Mouse (Mus musculus) limb, embryonic 13.5 days (tissue): ENCODE measurements at regions not wholly inside any gene's neighbourhood (a gene's known extent, or its start where the extent isn't known, plus 50 kb on each side); places are given as distances from the start of the nearest gene placed in this dataset.
A peak's percentile ranks its signal among the peaks of the same experiment; 100 is the strongest.

Experiments
- ATAC-seq: fragments of 200-750 bp; cut with Nextera tagmentation; 2 replicates; pipeline ENCODE4 v1.8.0; 2017; ENCODE audit warnings: low read depth, moderate number of reproducible peaks, moderate TSS enrichment; ENCODE audit not compliant: low FRiP score
- H3K27ac ChIP-seq: fragments of 300-500 bp; sonication (generic); 2 replicates; pipeline ENCODE4 v1.5.1; 2015; ENCODE audit warnings: inconsistent platforms, mild to moderate bottlenecking, moderate library complexity
- H3K27me3 ChIP-seq: fragments of 300-500 bp; sonication (generic); 2 replicates; pipeline ENCODE4 v1.6.1; 2015; ENCODE audit warnings: mild to moderate bottlenecking, inconsistent platforms
- H3K36me3 ChIP-seq: fragments of 300-500 bp; sonication (generic); 2 replicates; pipeline ENCODE4 v1.6.1; 2015; ENCODE audit warnings: inconsistent platforms, mild to moderate bottlenecking, moderate library complexity
- H3K4me1 ChIP-seq: fragments of 300-500 bp; sonication (generic); 2 replicates; pipeline ENCODE4 v1.6.1; 2015; ENCODE audit warnings: inconsistent platforms
- H3K4me2 ChIP-seq: fragments of 300-500 bp; sonication (generic); replicated peaks from 2 replicates; pipeline ENCODE4 v1.6.1; 2015; ENCODE audit warnings: inconsistent platforms, mild to moderate bottlenecking, moderate library complexity
- H3K4me3 ChIP-seq: fragments of 300-500 bp; sonication (generic); 2 replicates; pipeline ENCODE4 v1.5.1; 2015; ENCODE audit warnings: moderate library complexity, mild to moderate bottlenecking, inconsistent platforms
- H3K9ac ChIP-seq: fragments of 300-500 bp; sonication (generic); 2 replicates; pipeline ENCODE4 v1.6.1; 2015; ENCODE audit warnings: mild to moderate bottlenecking, inconsistent platforms
- H3K9me3 ChIP-seq: fragments of 300-500 bp; sonication (generic); 2 replicates; pipeline ENCODE4 v1.6.1; 2016; ENCODE audit warnings: inconsistent platforms
- WGBS: fragments of 180-500 bp; shearing (Covaris S2); methylation state at CpG from one replicate; pipeline ENCODE4 v1.1.7; 2015; 5-methylcytosine and 5-hydroxymethylcytosine counted together

GRCm38 (mm10) chr3:154440899-154441298 is 110.4 kb upstream of the Lhx8 start:
- Histone ChIP-seq H3K4me1 (peaks cover 11% of the 10 kb centered on the region; the same call in 1 of the 2 replicates), H3K36me3 (no peaks in the 10 kb centered on the region), H3K27me3 (no peaks in the 10 kb centered on the region), H3K9me3 (peaks cover 4% of the 10 kb centered on the region; the same call in 1 of the 2 replicates), H3K4me3 (no peak overlapping the region), H3K9ac (no peak overlapping the region), H3K27ac (no peak overlapping the region), H3K4me2 (no peak overlapping the region)
- no peak for ATAC-seq
- WGBS, result 21% methylated on average over 2 of the region's 2 CpGs

GRCm38 (mm10) chr3:154430856-154431255 is 100.4 kb upstream of the Lhx8 start:
- H3K9ac ChIP-seq, result no peak overlapping the region
- no peak overlapping the region for H3K4me3 ChIP-seq
- H3K9me3 ChIP-seq, result no peaks in the 10 kb centered on the region
- no peak overlapping the region for H3K4me2 ChIP-seq
- no peaks in the 10 kb centered on the region for H3K36me3 ChIP-seq
- WGBS, result 79% methylated on average over 7 of the region's 7 CpGs
- H3K27me3 ChIP-seq, result no peaks in the 10 kb centered on the region
- H3K27ac ChIP-seq, result no peak overlapping the region
- no peaks in the 10 kb centered on the region for H3K4me1 ChIP-seq
- ATAC-seq, result no peak

DNA sequence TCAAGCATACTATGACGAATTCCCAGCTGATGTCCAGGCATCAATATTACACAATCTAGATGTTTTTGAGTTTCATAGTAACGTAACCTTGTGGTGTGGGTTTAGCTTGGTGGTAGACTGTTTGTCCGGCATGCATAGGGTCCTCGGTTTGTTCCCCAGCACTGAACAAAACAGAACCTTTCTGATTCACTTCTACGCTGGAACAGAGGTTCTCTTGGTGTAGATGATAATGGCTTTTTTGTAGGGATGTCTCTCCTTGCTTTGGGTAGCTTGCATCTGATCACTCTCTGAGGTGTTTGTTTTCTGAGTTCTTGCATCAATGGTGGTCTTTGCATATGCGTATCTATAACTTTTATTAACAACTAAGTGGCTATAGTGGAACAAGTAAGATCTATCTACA is 99.2 kb upstream of the Lhx8 start:
- no peak for ATAC-seq
- no peaks in the 10 kb centered on the region for H3K36me3 ChIP-seq
- H3K9me3 ChIP-seq, result no peaks in the 10 kb centered on the region
- no peaks in the 10 kb centered on the region for H3K4me1 ChIP-seq
- no peaks in the 10 kb centered on the region for H3K27me3 ChIP-seq
- no peak overlapping the region for H3K4me3 ChIP-seq
- WGBS, result 90% methylated on average over 6 of the region's 6 CpGs
- no peak overlapping the region for H3K27ac ChIP-seq
- no peak overlapping the region for H3K9ac ChIP-seq
- H3K4me2 ChIP-seq, result no peak overlapping the region

- H3K4me2 ChIP-seq, result no peak overlapping the region
- H3K36me3 ChIP-seq, result no peaks in the 10 kb centered on the region
- H3K27me3 ChIP-seq, result no peaks in the 10 kb centered on the region
- H3K4me1 ChIP-seq, result no peaks in the 10 kb centered on the region
- no peaks in the 10 kb centered on the region for H3K9me3 ChIP-seq
- no peak overlapping the region for H3K4me3 ChIP-seq
- H3K9ac ChIP-seq, result no peak overlapping the region
- no peak overlapping the region for H3K27ac ChIP-seq
- 69% methylated on average over 5 of the region's 5 CpGs for WGBS
- no peak for ATAC-seq
These were observed 94.1 kb upstream of the Lhx8 start for GRCm38 (mm10) chr3:154424589-154424988.

DNA sequence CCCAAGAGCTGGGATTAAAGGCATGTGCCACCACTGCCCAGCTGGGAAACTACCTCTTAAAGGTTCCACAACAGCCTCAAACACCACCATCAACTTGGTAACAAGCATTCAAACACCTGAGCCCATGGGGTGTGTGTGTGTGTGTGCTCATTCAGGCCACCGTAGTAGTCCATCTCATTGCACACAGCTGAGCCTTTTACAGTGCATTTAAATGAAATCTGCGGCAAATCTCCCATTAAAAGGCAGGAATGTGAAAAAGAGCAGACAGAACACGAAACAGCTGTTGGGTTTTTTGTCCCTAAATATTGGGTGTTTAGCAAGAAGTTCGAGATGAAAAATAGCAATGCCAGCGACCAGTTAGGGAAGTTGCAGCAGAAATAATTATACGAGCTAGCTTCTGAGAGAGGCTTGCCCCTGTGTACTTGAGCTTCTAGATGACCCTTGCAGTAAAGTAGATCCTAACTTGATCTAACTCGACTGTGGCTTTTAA is 91.0 kb upstream of the Lhx8 start:
- H3K9me3 ChIP-seq, result no peaks in the 10 kb centered on the region
- no peak overlapping the region for H3K4me2 ChIP-seq
- no peak overlapping the region for H3K27ac ChIP-seq
- no peaks in the 10 kb centered on the region for H3K27me3 ChIP-seq
- H3K36me3 ChIP-seq, result no peaks in the 10 kb centered on the region
- no peak for ATAC-seq
- no peak overlapping the region for H3K4me3 ChIP-seq
- H3K9ac ChIP-seq, result no peak overlapping the region
- 0 out of 2 replicates have a peak, but pooled peaks cover 4% of the 10 kb centered on the region for H3K4me1 ChIP-seq
- WGBS, result 54% methylated on average over 7 of the region's 7 CpGs

DNA sequence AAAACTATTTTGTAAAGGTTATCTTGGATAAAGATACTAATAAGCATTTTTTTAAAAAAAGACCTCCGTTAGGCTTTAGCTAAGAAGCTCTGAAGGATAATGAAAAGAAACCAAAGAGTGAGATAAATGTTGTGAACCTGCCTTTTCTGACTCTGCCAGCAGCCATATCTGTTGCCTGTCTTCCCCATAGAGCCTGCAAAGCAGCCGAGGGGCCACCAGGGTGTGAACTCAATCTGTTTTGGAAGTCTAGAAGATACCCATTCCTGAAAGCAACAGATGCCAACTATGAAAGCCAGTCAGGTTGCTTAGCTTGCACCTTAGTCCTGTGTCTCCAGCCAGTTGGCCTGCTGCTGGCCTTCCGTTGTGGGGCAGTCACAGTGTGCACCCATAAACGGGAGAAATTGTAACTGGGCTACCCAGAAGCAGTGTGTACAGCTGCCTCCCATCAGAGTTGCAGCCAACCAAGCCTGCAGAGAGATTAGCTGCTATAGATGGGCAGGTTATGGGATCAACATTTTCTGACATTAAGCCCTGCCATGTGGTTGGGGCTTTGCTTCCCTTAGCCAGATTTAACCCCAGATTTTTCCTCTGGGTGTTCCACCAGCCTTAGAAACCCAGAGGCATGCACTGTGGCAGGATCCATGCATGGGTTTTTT is 87.8 kb upstream of the Lhx8 start:
- no peak overlapping the region for H3K27ac ChIP-seq
- H3K9me3 ChIP-seq, result no peaks in the 10 kb centered on the region
- 0 out of 2 replicates have a peak, but pooled peaks cover 4% of the 10 kb centered on the region for H3K4me1 ChIP-seq
- no peaks in the 10 kb centered on the region for H3K27me3 ChIP-seq
- ATAC-seq, result peak; percentile 28; the same call in 1 of the 2 replicates
- no peaks in the 10 kb centered on the region for H3K36me3 ChIP-seq
- WGBS, result 53% methylated on average over 4 of the region's 4 CpGs
- H3K9ac ChIP-seq, result no peak overlapping the region
- H3K4me2 ChIP-seq, result no peak overlapping the region
- H3K4me3 ChIP-seq, result no peak overlapping the region

- 80% methylated on average over 3 of the region's 3 CpGs for WGBS
- no peak overlapping the region for H3K4me2 ChIP-seq
- no peak overlapping the region for H3K4me3 ChIP-seq
- H3K27ac ChIP-seq, result no peak overlapping the region
- H3K4me1 ChIP-seq, result 0 out of 2 replicates have a peak, but pooled peaks cover 4% of the 10 kb centered on the region
- no peak for ATAC-seq
- no peak overlapping the region for H3K9ac ChIP-seq
- H3K9me3 ChIP-seq, result no peaks in the 10 kb centered on the region
- H3K36me3 ChIP-seq, result no peaks in the 10 kb centered on the region
- H3K27me3 ChIP-seq, result no peaks in the 10 kb centered on the region
These were observed 83.9 kb upstream of the Lhx8 start for GRCm38 (mm10) chr3:154414358-154414757.

DNA sequence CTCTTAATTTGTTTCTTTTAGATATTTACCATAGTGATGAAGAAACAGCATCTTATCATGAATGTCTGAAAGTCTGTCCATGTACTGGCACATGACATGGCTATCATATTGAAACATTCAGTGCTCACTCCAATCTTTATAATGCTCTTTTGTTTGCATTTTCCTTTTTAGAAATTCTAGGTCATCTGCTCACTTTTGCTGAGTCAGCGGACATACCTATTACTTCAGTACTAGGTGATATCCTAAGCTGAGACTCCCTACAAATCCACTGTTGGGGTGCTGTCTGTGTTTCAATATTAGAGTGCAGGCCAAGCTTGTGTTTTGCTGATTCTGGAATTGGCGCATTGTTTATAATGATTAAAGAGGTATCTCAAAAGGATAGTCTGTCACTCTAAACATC is 79.8 kb upstream of the Lhx8 start:
- Histone ChIP-seq H3K9me3 (no peaks in the 10 kb centered on the region), H3K4me1 (no peaks in the 10 kb centered on the region), H3K27ac (no peak overlapping the region), H3K9ac (no peak overlapping the region), H3K4me2 (no peak overlapping the region), H3K36me3 (no peaks in the 10 kb centered on the region), H3K4me3 (no peak overlapping the region), H3K27me3 (no peaks in the 10 kb centered on the region)
- 92% methylated on average over 2 of the region's 2 CpGs for WGBS
- no peak for ATAC-seq

DNA sequence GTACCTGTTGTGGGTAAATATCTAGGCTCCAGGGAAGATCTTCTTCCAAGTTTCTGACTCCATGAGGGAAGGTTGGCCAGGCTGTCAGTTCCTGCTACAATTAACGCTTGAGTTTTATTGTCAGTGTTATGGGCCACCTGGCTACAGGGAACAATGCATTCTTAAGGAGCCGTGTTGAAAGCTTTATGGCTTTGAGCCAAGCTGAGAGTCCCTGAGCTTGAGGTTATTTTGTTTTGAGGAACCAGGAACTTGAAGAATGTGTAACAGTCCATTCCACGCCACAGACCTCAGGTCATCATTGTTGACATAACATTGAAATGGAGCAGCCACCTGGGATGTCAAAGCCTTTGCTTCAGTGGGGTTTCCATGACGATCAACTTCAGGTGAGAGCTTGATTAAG is 71.6 kb upstream of the Lhx8 start:
- no peak overlapping the region for H3K27ac ChIP-seq
- no peak overlapping the region for H3K9ac ChIP-seq
- no peak for ATAC-seq
- H3K4me1 ChIP-seq, result peaks cover 9% of the 10 kb centered on the region
- H3K27me3 ChIP-seq, result no peaks in the 10 kb centered on the region
- 22% methylated on average over 4 of the region's 4 CpGs for WGBS
- no peaks in the 10 kb centered on the region for H3K9me3 ChIP-seq
- no peak overlapping the region for H3K4me2 ChIP-seq
- H3K4me3 ChIP-seq, result no peak overlapping the region
- no peaks in the 10 kb centered on the region for H3K36me3 ChIP-seq

- WGBS, result 85% methylated on average over 5 of the region's 5 CpGs
- Histone ChIP-seq H3K4me2 (no peak overlapping the region), H3K27me3 (no peaks in the 10 kb centered on the region), H3K27ac (no peak overlapping the region), H3K36me3 (no peaks in the 10 kb centered on the region), H3K4me3 (no peak overlapping the region), H3K4me1 (peaks cover 9% of the 10 kb centered on the region), H3K9ac (no peak overlapping the region), H3K9me3 (no peaks in the 10 kb centered on the region)
- no peak for ATAC-seq
These were observed 63.2 kb upstream of the Lhx8 start for GRCm38 (mm10) chr3:154393626-154394025.

DNA sequence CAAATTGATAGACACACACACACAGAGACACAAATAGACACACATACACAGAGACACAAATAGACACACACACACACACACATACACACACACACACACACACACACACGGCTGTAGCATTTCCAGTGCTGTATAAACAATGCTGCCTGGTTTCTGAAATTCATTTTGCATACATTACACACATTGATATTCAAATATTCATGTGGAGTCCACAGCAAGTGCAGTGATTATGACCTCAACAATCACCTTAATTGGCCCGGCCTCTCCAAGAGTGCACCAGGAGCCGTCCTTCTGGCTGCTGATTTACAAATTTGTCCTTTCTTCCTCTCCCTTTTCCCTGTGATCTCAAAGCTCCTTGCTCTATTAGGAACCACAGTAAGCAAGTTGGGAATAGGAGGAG is 61.2 kb upstream of the Lhx8 start:
- peaks cover 5% of the 10 kb centered on the region; the same call in 1 of the 2 replicates for H3K27me3 ChIP-seq
- no peaks in the 10 kb centered on the region for H3K36me3 ChIP-seq
- H3K4me3 ChIP-seq, result no peak overlapping the region
- no peak overlapping the region for H3K9ac ChIP-seq
- H3K27ac ChIP-seq, result no peak overlapping the region
- H3K4me1 ChIP-seq, result peaks cover 9% of the 10 kb centered on the region
- H3K9me3 ChIP-seq, result no peaks in the 10 kb centered on the region
- 61% methylated on average over 3 of the region's 3 CpGs for WGBS
- no peak overlapping the region for H3K4me2 ChIP-seq
- no peak for ATAC-seq

- H3K9me3 ChIP-seq, result no peaks in the 10 kb centered on the region
- H3K27ac ChIP-seq, result no peak overlapping the region
- no peaks in the 10 kb centered on the region for H3K36me3 ChIP-seq
- peaks cover 9% of the 10 kb centered on the region for H3K4me1 ChIP-seq
- WGBS, result 83% methylated on average over 5 of the region's 5 CpGs
- H3K4me2 ChIP-seq, result no peak overlapping the region
- H3K27me3 ChIP-seq, result peaks cover 14% of the 10 kb centered on the region; the same call in 1 of the 2 replicates
- no peak overlapping the region for H3K4me3 ChIP-seq
- H3K9ac ChIP-seq, result no peak overlapping the region
- no peak for ATAC-seq
These were observed 58.2 kb upstream of the Lhx8 start for GRCm38 (mm10) chr3:154388656-154389055.

- Histone ChIP-seq H3K27ac (no peak overlapping the region), H3K9me3 (no peaks in the 10 kb centered on the region), H3K4me3 (no peak overlapping the region), H3K4me2 (no peak overlapping the region), H3K27me3 (peaks cover 14% of the 10 kb centered on the region; the same call in 1 of the 2 replicates), H3K36me3 (no peaks in the 10 kb centered on the region), H3K4me1 (peaks cover 7% of the 10 kb centered on the region), H3K9ac (no peak overlapping the region)
- no peak for ATAC-seq
- WGBS, result 74% methylated on average over 1 of the region's 1 CpGs
These were observed 56.8 kb upstream of the Lhx8 start for GRCm38 (mm10) chr3:154387271-154387670.
